Mouse (Mus musculus) intestine, embryonic 16.5 days (tissue): ENCODE measurements around the gene Scube3. TPM values are rescaled to one million over a fixed set of nuclear protein-coding genes. Genes with fewer than 3 reads are reported as not detected.
A peak's percentile ranks its signal among the peaks of the same experiment; 100 is the strongest.

Experiments
- ATAC-seq: fragments of 200-750 bp; cut with Nextera tagmentation; 2 replicates; pipeline ENCODE4 v1.8.0; 2017; ENCODE audit warnings: moderate TSS enrichment, moderate library complexity
- H3K27ac ChIP-seq: fragments of 300-500 bp; sonication (generic); 2 replicates; pipeline ENCODE4 v1.5.1; 2014; ENCODE audit warnings: mild to moderate bottlenecking, low read length
- H3K27me3 ChIP-seq: fragments of 300-500 bp; sonication (generic); replicated peaks from 2 replicates; pipeline ENCODE4 v1.6.1; 2014; ENCODE audit warnings: low read length, control low read depth, mixed read lengths; ENCODE audit not compliant: control insufficient read depth, insufficient read depth
- H3K36me3 ChIP-seq: fragments of 300-500 bp; sonication (generic); 2 replicates; pipeline ENCODE4 v1.6.1; 2014; ENCODE audit warnings: low read length, control low read depth; ENCODE audit not compliant: control insufficient read depth, insufficient read depth
- H3K4me1 ChIP-seq: fragments of 300-500 bp; sonication (generic); 2 replicates; pipeline ENCODE4 v1.6.1; 2014; ENCODE audit warnings: low read length, control low read depth, mixed read lengths; ENCODE audit not compliant: control insufficient read depth, insufficient read depth
- H3K4me2 ChIP-seq: fragments of 300-500 bp; sonication (generic); 2 replicates; pipeline ENCODE4 v1.6.1; 2014; ENCODE audit warnings: low read depth, low read length, control low read depth
- H3K4me3 ChIP-seq: fragments of 300-500 bp; sonication (generic); 2 replicates; pipeline ENCODE4 v1.5.1; 2014; ENCODE audit warnings: mild to moderate bottlenecking, low read length
- H3K9ac ChIP-seq: fragments of 300-500 bp; sonication (generic); 2 replicates; pipeline ENCODE4 v1.6.1; 2014; ENCODE audit warnings: low read depth, low read length
- H3K9me3 ChIP-seq: fragments of 300-500 bp; sonication (generic); 2 replicates; pipeline ENCODE4 v1.6.1; 2016; ENCODE audit warnings: low read length, control low read depth; ENCODE audit not compliant: control insufficient read depth
- WGBS: fragments of 180-500 bp; shearing (Covaris S2); extraction: QIAGEN DNeasy Blood & Tissue Kit; methylation state at CpG from one replicate; pipeline ENCODE4 v1.1.7; 2014; 5-methylcytosine and 5-hydroxymethylcytosine counted together
- polyA plus RNA-seq: library from polyadenylated mRNA; unstranded; fragments of >200 nt; fragmentation: Nextera tagmentation; extraction: Ambion mirVana; gene quantifications from 2 replicates; pipeline ENCODE4 v1.2.1, GENCODE M21; 2015

The Scube3 gene
- polyA plus RNA-seq, result 1.0 and 1.1 TPM in 2 replicates

DNA sequence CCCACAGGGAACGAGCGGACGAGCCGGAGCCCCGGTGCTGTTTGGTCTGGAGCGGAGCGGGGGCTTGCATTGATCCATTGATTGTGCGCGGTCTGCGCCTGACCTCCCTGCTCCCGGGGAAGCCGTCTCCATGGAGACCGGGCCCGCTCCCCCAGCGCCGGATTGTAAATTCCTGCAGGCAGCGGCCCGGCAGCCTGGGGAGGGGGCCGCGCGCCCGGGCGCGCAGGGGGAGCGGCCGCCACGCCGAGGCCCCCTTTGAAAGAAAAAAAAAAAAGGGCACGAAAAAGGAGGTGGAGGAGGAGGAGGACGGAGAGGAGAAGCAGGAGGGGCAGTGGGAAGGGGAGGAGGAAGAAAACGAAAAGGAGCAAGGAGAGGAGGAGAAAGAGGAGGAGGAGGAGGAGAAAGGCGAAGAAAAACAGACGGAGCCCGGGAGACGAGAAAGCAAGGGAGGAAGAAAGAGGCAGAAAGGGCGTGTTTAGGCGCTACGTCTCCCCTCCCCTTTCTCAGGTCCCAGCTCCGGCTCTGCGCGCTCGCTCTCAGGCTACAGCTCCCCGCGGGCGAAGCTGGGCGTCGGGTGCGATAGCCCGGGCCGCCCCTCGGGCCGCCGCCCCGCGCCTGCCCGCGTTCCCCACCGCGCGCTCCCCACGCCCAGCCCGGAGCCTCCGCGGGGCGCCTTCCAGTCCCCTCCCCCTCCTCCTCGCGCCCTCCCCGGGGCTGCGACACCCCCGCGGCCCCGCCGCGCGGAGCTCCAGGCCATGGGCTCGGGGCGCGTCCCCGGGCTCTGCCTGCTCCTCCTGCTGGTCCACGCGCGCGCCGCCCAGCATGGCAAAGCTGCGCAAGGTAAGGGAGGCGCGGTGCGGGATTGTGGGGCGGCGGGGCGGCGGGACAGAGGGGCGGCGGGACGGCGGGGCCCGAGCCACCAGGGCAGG lies at the start of gene Scube3:
Scube3 (plus strand) TSS at position 371 of the 929 bp plus-strand sequence.
- Histone ChIP-seq H3K4me1 (peaks cover 24% of the 10 kb centered on the region), H3K4me2 (peak within 1 kb of the TSS; percentile 100), H3K27me3 (peaks cover 31% of the 10 kb centered on the region), H3K36me3 (no peaks in the 10 kb centered on the region), H3K9ac (peak within 1 kb of the TSS; percentile 73), H3K4me3 (peak within 1 kb of the TSS; percentile 64), H3K9me3 (no peaks in the 10 kb centered on the region), H3K27ac (no peak within 1 kb of the TSS)
- ATAC-seq, result peak; percentile 62
- WGBS, result under 1% methylated on average over 68 of the region's 97 CpGs

DNA sequence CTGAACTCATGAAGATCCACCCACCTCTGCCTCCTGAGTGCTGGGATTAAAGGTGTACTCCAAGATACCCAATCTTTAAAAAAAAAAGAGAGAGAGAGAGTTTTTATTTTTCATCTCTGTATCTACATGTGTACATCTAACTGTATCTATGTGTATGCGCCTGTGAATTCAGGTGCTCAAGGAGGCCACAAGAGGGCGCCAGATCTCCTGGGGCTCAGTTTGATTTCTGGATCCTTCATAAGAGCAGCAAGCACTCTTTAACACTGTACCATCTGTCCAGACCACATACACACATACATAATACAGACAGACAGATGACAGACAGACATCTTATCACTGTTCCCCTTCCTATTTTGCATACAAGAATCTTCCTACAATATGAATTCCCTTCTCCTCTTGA lies 49.6 kb upstream of the Scube3 start:
- 0 out of 2 replicates have a peak, but pooled peaks cover 3% of the 10 kb centered on the region for H3K9me3 ChIP-seq
- WGBS, result 95% methylated on average over 2 of the region's 2 CpGs
- H3K4me3 ChIP-seq, result no peak overlapping the region
- H3K27me3 ChIP-seq, result no peaks in the 10 kb centered on the region
- no peak overlapping the region for H3K9ac ChIP-seq
- no peak overlapping the region for H3K4me2 ChIP-seq
- H3K4me1 ChIP-seq, result no peaks in the 10 kb centered on the region
- no peak for ATAC-seq
- H3K36me3 ChIP-seq, result no peaks in the 10 kb centered on the region
- H3K27ac ChIP-seq, result no peak overlapping the region

GRCm38 (mm10) chr17:28093837-28094236 lies 48.1 kb upstream of the Scube3 start:
- Histone ChIP-seq H3K27me3 (no peaks in the 10 kb centered on the region), H3K4me1 (no peaks in the 10 kb centered on the region), H3K4me3 (no peak overlapping the region), H3K36me3 (no peaks in the 10 kb centered on the region), H3K9me3 (0 out of 2 replicates have a peak, but pooled peaks cover 3% of the 10 kb centered on the region), H3K4me2 (no peak overlapping the region), H3K27ac (no peak overlapping the region), H3K9ac (no peak overlapping the region)
- no peak for ATAC-seq
- WGBS, result 82% methylated on average over 3 of the region's 3 CpGs

DNA sequence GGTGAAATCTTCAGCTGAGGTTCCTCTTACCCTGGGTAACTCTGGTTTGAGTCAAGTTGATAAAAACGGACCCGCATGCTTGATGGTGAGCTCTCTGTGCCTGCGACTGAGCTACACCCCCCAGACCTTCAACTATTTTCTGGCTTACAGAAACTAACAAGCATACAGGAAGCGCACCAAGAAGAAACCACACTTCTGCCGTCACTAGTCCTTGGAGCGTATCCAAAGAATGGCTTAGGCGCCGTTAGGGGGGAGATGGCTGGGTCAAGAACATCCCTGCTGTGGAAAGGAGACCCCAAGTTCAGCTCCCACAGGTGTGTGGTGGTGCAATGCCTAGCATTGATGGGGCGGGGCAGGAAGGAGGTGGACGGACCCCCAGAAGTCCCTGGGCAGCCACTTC lies 45.5 kb upstream of the Scube3 start:
- Histone ChIP-seq H3K36me3 (no peaks in the 10 kb centered on the region), H3K27ac (no peak overlapping the region), H3K27me3 (no peaks in the 10 kb centered on the region), H3K9ac (no peak overlapping the region), H3K4me1 (no peaks in the 10 kb centered on the region), H3K4me2 (no peak overlapping the region), H3K9me3 (0 out of 2 replicates have a peak, but pooled peaks cover 3% of the 10 kb centered on the region), H3K4me3 (no peak overlapping the region)
- no peak for ATAC-seq
- WGBS, result 77% methylated on average over 10 of the region's 10 CpGs

GRCm38 (mm10) chr17:28097308-28097707 lies 44.6 kb upstream of the Scube3 start:
- Histone ChIP-seq H3K4me2 (no peak overlapping the region), H3K4me1 (peaks cover 4% of the 10 kb centered on the region; the same call in 1 of the 2 replicates), H3K27ac (no peak overlapping the region), H3K9me3 (0 out of 2 replicates have a peak, but pooled peaks cover 3% of the 10 kb centered on the region), H3K27me3 (no peaks in the 10 kb centered on the region), H3K36me3 (no peaks in the 10 kb centered on the region), H3K9ac (no peak overlapping the region), H3K4me3 (no peak overlapping the region)
- 80% methylated on average over 13 of the region's 13 CpGs for WGBS
- no peak for ATAC-seq

GRCm38 (mm10) chr17:28099086-28099485 lies 42.9 kb upstream of the Scube3 start:
- Histone ChIP-seq H3K4me3 (no peak overlapping the region), H3K9ac (no peak overlapping the region), H3K4me2 (no peak overlapping the region), H3K27me3 (no peaks in the 10 kb centered on the region), H3K27ac (no peak overlapping the region), H3K4me1 (peaks cover 4% of the 10 kb centered on the region; the same call in 1 of the 2 replicates), H3K36me3 (no peaks in the 10 kb centered on the region), H3K9me3 (no peaks in the 10 kb centered on the region)
- 56% methylated on average over 3 of the region's 3 CpGs for WGBS
- no peak for ATAC-seq

DNA sequence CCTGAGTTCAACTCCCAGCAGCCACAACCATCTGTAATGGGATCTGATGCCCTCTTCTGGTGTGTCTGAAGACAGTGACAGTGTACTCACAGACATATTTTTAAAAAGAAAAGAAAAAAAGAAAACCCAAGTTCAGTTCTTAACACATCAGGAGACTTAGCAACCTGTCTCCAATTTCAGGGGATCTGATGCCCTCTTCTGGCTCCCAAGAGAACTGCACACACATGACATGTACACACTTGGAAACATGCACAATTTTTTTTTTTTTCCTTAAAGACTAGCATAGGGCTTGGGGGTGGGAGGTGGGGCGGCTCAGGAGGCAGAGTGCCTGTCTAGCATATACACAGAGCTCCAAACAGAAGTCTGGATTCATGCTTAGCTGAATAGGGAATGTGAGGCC lies 41.3 kb upstream of the Scube3 start:
- Histone ChIP-seq H3K27me3 (no peaks in the 10 kb centered on the region), H3K9me3 (no peaks in the 10 kb centered on the region), H3K9ac (no peak overlapping the region), H3K4me1 (peaks cover 4% of the 10 kb centered on the region; the same call in 1 of the 2 replicates), H3K36me3 (no peaks in the 10 kb centered on the region), H3K27ac (no peak overlapping the region), H3K4me3 (no peak overlapping the region), H3K4me2 (no peak overlapping the region)
- no peak for ATAC-seq
- 100% methylated on average over 1 of the region's 1 CpGs for WGBS

DNA sequence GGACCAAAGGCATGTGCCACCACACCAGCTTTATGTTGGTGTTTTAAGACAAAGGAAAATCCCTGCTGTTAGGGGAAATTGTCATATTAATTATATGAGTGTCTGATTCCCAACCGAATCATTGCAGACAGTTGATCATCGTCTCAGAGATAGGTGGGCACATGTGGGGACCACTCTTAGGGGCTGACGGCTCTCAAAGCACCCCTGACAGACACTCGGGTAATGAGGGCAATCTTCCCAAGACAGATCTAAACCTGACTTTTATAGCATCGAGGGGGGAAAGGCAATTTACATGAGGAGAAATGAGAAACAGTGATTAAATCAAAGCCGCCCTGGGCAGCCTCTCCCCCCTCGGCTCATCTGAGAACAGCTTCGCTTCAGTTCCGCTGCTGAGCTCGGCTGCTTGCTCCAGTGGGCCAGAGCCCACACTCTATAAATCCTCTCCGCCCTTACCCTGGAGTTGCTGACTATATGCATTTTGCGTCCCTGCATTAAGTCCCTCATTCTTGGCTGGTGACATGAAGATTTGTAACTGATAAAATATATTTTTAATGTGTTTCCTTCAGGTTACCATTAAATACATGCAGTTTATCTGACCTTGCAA lies 40.6 kb upstream of the Scube3 start:
- H3K4me3 ChIP-seq, result no peak overlapping the region
- no peaks in the 10 kb centered on the region for H3K36me3 ChIP-seq
- H3K27me3 ChIP-seq, result no peaks in the 10 kb centered on the region
- no peaks in the 10 kb centered on the region for H3K9me3 ChIP-seq
- peaks cover 4% of the 10 kb centered on the region; the same call in 1 of the 2 replicates for H3K4me1 ChIP-seq
- WGBS, result 34% methylated on average over 12 of the region's 12 CpGs
- ATAC-seq, result no peak
- no peak overlapping the region for H3K4me2 ChIP-seq
- no peak overlapping the region for H3K9ac ChIP-seq
- H3K27ac ChIP-seq, result no peak overlapping the region

DNA sequence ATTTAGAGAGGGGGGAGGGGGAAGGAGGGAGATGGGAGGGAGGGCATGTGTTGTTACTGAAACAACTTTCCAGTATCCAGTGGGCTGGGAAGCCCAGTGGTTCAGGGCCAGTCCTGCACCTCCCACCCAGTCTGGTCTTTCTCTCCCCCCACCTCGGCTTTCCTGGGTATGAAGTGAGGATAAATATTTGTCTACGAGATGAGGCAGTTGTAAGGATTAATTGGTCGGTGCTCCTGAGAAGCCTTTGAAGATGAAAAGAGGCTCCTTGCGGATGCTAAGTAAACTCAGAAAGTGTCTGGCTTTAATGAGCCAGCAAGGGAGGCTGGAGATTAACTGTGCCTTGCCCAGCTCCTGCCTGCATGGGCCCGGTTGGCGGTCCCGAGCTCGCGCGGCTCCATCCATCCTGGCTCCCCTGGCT lies 40.0 kb upstream of the Scube3 start:
- Histone ChIP-seq H3K27ac (no peak overlapping the region), H3K9me3 (no peaks in the 10 kb centered on the region), H3K9ac (no peak overlapping the region), H3K27me3 (no peaks in the 10 kb centered on the region), H3K4me1 (peaks cover 4% of the 10 kb centered on the region; the same call in 1 of the 2 replicates), H3K4me2 (no peak overlapping the region), H3K36me3 (no peaks in the 10 kb centered on the region), H3K4me3 (no peak overlapping the region)
- ATAC-seq, result no peak
- 24% methylated on average over 10 of the region's 10 CpGs for WGBS
